Mouse (Mus musculus) adrenal gland, postnatal 14 days (tissue): ENCODE results near the gene Trpc5. TPM values are rescaled to one million over a fixed set of nuclear protein-coding genes. Genes with fewer than 3 reads are reported as not detected.
A peak's percentile ranks its signal among the peaks of the same experiment; 100 is the strongest.

Experiments used
- DNase-seq: peaks from one replicate; pipeline ENCODE4 v3.0.0; 2021; ENCODE audit warnings: mixed read lengths
- long read RNA-seq, 2 experiments: library from polyadenylated mRNA; stranded (forward); transcript quantifications; one replicate each; pipeline ENCODE4 v2.0.0; 2021
- total RNA-seq: library from RNA; stranded (reverse); gene quantifications from 2 replicates; pipeline ENCODE4 v1.2.3, GENCODE M21; 2021

Trpc5 gene
- total RNA-seq = 1.1 and 1.4 TPM in 2 replicates
- long read RNA-seq, experiment 1 = 0 reads
- long read RNA-seq, experiment 2 = 0 reads

DNA sequence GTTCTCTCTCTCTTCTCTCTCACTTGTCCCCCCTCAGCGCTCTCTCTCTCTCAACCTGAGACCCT lies at the start of gene Trpc5:
Gene Trpc5 (minus strand): TSS at position 39 of the 65 bp plus-strand sequence.
- DNase-seq = no peak

DNA sequence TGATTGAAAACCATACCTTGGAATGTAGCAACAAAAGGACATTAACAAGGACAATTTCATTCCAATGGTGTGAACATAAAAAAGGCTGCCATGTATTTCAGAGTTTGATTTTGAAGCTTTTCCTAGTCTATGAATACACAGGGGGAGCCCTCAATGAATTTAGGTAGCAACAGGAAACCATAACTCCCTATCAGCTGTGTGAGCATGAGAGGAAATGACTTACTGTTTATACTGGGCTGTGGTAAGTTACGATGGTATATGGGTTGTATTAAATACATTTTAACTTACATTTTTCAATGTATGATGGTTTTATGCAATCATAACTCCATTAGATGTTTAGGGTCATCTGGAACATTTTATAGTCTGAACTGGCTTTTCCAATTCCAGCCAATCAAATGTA lies 28.4 kb upstream of the Trpc5 start:
- no peak for DNase-seq

DNA sequence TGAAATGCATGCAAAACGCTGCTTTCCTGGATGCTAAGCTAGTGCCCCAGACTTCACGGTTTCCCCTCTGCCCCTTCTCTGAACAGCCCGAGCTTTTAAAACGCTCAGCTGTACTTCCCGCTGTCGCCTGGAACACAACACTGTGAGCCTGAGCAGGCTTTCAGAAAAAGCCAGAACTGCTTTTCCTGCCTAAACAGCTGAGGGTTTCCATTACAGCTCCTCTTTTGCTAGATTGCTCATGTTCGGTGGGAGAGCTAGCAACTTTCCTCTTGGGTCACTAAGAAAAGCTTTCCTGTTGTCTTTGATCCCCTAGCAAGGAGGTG lies 1.8 kb upstream of the Trpc5 start:
- peak; percentile 9 for DNase-seq

DNA sequence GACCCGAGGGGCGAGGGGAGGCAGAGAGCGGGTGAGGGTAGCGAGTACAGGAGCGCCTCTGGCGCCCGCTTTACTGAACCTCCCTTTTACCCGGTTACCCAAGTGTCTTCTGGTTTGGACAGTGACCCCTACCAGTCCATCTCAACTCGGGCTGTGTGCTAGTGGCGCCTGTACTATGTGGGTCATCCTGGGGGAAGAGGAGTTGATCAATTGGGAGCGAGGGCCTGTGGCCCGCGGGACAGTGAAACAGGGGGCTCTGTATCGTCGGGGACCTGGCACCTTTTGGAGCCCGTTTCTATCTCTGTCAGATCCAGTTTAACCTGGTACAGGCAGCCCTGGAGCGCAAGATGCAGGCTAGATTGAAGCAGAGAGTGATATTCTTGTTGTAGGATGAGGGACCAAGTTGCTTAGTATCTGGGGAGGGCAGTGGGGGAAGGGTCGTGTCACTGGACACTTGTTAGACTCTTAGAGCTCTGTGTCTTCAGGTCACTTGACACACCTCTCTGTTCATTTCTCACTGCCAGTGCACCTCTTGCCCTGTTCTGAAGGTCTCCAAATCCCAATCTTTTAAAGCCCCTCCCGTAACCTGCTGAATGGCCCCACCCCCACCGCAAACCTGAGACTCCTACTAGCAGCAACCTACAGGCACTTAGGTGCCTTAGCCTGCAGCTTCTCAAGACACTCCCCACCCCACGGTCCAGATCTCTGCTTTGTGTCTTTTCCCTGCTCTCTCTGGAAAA lies 1.3 kb upstream of the Trpc5 start:
- peak; percentile 3 for DNase-seq

DNA sequence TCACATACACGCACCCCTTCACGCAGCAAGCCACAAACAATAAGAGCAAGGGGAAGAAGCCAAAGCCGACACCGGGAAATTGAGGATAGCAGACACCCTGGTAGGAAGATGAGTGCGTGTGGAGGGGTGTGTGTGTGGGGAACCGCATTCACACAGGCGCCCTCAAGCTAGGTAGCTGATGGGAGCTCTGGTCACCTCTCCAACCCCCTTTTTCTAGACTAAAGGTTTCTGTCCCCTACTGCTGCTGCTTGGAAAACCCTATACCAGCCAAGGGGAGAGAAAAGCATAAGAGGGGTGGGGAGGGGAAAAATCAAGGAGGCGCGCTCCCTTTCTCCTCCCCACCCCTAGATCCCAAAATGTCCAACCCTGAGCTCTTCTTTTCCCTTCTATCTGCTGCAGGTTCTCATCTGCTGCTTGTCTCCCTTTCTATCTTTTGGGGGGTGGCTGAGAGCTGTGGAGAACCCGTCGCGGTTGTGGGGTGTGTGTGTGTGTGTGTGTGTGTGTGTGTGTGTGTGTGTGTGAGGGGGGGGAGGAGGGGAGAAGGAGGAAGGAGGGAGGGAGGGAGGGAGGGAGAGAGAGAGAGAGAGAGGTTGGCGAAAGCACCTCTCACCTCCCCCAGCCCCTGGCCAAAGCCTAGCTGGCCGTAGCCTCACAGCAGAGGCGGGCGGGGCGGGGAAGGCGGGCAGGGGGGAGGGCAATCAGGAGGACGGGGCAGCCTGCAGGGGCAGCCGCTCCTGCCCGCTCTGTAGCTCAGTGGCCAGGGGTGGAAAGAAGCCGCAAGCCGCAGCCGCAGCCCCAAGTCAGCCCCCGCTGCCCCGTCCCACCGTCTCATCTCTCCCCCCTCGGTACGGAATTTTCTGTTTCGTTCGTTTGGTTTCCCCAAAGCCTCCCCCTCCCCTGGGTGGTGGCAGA lies 483 bp upstream of the Trpc5 start, which contains the start of gene Rtl4:
Gene Rtl4 (plus strand): TSS at position 701 of the 912 bp plus-strand sequence.
- DNase-seq = peak; percentile 8

DNA sequence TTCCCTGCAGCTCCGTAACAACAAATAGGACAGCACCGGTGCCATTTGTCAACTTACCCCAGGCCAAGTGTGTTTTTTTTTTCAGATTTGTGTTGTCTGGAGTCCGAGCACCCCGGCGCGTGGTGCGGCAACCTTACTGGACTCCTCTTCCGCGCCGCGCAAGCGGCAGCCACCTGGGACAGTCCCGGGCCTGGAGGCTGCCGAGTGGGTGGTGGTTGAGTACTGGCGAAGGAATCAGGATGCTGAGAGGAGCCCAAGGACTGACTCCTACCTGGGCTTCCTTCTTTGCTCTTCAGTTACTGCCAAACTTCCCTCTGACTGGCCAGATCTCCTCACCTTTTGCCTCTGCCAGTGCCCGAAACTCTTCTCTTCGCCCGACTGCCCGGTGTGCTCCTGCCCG lies 238 bp downstream of the Trpc5 start:
- DNase-seq = peak; percentile 7

DNA sequence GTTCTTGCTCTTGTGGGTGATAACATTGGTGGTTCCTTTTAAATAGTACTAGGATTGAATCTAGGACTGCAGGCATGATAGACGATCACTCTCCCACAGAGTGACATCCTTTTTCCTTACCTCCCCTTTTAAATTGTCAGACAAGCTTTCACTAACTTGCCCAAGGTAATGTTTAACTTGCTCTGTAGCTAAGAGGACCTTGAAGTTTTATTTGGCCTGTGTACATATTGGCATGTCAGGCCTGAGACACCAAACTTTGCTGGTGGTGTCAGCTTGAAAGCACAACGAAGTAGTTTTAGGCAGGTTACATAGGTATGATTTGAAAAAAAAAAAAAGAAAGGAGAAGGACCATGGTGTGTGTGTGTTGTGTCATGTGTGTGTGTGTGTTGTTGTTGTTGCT lies 35.8 kb downstream of the Trpc5 start:
- DNase-seq = no peak

DNA sequence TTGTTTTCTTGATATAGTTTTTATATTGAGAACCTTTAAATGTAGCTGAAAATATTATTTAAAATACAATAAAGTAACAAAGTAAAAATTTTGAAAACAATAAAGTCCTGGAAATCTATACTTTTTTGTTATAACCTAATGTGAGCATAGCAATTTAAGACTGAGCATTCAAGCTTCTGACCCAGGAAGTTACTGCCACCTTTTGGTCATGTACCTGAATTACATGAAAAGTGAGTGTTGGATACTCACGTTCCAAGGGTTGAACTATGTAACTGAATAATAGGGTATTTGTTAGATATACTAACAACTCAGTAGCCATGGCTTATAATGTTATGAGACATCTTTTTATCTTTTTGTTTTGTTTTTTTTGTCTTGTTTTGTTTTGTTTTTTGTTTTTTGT lies 42.6 kb downstream of the Trpc5 start:
- peak; percentile 9 for DNase-seq

DNA sequence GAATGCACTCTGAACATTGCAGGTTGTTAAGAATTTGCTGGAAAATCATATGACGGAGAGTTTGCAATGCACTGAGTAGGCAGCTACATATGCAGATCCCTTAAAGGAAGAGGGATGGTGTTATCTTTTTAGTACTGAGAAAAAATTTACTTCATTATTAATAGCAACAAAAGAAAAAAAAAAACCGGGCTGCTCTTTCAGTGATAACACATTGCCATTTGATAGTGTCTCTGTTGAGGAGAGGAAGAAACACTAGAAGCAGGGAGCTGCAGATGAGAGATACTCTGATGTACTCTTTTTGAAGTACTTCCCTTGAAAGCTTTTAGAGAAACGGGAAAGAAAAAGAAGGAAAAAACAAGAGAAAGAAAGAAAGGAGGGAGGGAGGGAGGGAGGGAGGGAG lies 43.2 kb downstream of the Trpc5 start:
- no peak for DNase-seq

DNA sequence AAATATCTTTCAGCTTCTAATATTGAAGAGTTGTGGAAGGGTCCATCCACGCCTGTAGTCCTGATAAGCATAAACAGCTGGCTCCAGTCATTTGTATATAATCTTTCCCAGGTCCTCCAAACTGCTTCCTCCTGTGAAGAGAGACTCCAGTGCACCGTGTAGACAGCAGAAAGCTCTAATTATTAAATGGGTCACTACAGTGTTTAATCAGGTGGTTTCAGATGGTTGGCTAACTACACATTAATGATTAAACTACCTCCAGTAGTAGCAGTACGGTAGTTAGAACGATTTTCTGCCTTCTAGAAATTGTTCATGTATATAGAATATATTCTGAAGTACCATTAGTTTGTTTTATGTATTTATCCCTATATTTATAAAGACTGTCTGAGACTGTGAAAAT lies 75.2 kb downstream of the Trpc5 start:
- no peak for DNase-seq

DNA sequence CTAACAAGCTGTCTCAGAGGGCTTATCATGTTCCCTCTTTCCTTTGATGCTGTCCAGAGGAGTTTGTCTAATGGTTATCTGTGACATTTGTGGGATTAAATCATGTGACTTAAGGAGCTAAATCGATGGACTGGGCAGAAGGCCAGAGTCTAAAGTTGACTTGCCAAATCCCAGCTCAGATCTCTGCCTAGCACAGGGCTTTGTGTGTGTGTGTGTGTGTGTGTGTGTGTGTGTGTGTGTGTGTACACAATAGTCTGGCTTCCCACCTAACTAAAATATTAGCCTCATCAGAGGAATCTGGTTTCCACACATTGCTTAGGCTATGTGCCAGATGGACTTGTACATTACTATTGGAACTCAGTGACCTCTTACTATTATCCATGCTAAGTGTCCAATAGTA lies 151.5 kb downstream of the Trpc5 start:
- DNase-seq = no peak

DNA sequence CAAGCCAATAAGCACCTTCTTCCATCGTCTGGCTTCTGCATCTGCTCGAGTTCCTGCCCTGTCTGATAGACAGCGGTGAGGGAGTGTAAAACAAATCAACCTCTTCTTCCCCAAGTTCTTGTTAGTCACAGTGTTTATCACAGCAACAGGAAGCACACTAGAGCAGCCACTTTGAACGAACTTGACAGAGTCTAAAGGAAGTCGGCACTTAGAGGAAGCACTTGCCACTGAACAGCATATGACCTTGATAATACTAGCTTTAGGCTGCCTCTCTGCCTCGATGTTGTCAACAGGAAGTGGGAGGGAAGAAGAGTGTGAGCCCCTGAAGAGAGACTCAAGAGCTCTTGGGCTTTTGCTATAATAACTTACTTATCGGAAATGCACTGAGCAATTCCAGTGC lies 161.9 kb downstream of the Trpc5 start:
- DNase-seq = no peak

DNA sequence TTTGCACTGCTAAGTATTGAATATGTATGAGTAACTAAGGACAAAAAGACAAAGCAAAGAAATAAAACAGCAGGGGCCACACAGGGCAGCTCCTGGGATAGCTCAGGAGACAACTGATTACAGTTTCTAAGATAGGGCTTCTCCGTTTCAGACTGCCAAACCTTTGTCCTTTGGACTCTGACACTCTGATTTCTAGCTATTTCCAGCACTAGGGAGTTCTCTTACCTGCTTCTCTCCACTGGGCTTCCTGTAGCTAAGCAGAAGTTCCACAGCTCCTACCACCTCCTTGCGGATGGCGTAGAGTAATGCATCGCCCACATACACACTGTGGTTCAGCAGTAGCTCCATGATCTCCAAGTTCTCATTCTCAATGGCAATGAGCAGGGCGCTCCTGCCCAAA lies 164.7 kb downstream of the Trpc5 start:
- no peak for DNase-seq

DNA sequence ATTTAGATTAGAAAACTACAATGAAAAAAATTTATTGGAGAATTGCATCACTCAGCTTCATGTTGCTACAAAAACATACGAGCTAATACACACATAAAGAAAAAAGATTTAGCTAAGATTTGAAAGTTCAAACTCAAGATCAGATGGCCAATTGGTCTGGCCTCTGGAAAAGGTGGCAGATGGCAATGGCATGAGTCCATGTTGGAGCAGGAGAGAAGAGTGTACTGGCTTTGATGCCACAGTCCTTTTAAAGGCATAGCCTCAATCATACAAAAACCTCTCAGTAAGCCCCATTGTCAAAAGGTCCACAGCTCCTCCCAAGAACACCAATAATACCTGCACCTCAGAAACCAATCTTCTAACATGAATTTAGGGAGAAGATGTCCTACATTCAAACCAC lies 196.6 kb downstream of the Trpc5 start:
- no peak for DNase-seq

DNA sequence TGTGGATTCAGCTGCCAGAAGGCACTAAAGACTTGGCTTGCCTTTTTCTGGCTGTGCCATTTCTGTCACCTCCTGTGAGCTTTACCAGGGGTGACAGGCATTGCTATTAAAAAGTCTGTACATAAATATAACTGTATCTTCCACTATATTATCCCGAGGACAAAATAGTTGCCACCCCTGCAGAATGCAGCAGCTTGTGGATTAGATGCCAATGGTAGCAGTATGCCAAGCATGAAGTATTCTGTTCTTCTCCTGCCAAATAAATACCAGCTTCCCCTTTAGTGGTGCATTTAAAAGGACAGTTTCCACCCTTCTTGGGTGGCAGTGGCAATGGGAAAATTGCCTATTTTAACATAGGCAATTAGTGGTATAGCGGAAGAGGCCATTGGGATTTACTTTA lies 223.6 kb downstream of the Trpc5 start:
- DNase-seq = no peak

DNA sequence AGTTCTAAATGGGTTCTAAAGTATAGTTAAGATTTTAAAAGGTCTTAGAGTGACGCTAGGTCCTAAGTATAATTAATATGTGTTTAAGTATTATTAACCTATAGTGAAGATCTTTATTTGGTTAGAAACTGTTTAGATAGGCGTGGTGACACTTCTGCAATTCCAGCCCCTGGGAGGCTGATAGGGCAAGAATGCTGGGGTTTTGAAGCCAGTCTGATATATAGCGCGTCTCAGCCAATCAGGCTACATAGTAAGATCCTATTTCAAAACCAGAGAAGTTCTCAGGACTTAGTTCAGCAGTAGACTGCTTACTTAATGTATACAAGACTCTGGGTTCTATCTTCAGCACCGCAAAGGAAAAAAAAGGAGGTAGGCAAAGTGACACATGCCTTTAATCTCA lies 231.7 kb downstream of the Trpc5 start, which contains the start of gene Trpc5os:
Gene Trpc5os (plus strand): TSS at position 301 of the 400 bp plus-strand sequence.
- no peak for DNase-seq

DNA sequence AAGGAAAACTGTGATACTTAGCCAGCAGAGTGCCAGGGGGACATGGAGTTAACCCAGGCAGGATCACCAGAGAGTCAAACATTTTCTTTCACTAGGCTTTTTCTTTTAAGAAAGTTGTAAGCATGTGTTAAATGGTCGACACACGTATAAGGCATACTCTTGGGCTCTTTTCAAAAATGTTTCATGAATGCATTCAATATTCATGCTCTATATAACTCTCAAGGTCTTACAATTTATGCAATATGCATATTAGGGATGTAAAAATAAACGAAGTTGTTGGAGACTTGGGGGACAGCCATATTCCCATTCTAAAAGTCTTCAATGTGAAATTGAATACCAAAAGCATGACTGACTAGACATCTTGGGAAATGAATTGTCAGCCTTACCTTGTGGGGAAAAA lies 264.1 kb downstream of the Trpc5 start:
- DNase-seq = no peak

DNA sequence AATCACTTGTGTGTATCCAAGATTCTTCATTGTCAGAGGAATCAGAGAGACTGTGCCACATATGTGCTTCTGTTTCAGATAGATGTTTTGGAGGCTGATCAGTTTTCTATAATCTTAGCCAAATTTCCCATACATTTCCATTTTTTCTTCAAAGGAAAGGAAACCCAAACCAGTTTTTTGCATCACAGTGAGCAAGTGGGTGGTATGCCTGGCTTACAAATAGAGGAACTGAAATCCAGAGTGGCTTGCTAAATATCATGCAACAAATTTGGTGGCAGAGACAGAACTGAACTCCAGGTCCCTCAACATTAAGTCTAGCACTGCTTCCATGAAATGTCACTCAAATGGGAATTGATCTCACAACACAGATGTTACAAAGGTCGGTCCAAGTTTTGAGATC lies 266.9 kb downstream of the Trpc5 start:
- DNase-seq = no peak

DNA sequence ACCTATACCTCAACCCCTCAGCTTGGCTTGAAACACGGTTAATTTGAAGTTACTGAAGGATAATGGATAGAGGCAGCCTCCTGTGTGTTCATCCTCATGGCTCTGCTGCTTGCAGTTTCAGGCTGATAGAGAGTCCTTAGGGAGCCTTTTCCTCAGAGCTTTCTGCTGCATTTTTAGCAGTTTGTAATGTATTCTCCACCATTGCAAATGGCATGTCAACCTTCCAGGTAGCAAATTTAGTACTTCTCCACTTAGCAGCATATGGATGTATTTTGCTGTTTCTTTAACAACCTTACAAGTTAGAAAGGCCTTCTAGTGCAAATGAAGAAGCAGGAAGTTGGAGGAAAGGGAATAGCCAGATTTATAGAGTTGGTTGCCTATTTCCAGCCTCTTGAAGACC lies 267.7 kb downstream of the Trpc5 start:
- DNase-seq = no peak

DNA sequence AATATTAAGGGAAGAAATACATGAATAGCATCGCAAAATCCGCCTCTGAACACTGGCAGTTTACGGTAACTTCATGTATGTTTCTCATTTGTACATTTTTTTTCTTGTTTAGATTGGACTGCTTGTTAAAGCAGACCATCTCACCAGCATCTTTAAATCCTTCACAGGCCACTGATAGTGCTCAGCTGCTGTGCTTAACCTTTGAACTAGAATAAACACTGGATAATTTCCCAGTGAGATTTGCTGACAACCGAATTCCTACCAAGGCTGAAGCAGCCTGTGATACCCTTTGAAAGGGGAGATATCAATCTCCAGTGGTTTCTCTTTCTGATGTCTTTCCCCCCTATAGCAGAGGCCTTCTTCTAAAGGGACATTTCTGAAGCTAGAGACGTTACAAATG lies 279.9 kb downstream of the Trpc5 start:
- no peak for DNase-seq

DNA sequence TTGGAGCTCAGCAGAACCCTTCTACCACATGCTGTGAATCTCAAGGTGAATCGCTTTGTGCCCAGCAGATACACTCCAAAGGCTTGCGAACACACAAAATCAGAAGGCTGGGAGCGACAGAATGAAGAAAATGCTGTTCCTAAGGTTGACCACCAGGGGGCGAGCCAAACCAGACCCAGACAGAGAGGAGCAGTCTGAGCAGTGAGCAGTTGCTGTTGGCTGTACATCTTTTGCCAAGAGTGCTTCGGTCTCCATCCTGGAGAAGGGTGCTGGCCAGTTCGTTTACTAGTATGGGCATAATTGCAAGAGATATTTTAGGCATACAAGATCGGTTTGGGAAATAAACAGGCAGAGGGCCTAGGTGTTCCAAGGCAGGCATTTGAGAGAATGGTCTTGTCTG lies 284.5 kb downstream of the Trpc5 start:
- peak; percentile 67 for DNase-seq

DNA sequence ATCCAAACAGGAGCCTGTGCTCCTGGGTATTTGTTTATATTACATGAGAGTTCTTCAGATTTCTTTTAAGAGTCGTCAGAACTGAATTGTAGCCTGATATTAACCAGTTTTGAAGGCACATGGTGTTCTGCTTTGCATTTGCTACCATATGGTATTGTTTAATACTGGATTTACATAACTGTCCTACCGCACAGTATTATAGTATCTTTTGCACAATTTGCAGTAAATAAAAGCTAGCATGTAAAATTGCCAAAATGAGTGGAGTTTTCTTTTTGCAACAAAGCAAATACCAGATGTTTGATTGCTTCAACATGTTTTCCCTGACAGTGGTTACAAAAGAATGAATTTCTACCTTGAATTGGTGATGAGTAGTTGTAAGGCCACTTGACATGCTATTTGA lies 313.8 kb downstream of the Trpc5 start:
- no peak for DNase-seq

DNA sequence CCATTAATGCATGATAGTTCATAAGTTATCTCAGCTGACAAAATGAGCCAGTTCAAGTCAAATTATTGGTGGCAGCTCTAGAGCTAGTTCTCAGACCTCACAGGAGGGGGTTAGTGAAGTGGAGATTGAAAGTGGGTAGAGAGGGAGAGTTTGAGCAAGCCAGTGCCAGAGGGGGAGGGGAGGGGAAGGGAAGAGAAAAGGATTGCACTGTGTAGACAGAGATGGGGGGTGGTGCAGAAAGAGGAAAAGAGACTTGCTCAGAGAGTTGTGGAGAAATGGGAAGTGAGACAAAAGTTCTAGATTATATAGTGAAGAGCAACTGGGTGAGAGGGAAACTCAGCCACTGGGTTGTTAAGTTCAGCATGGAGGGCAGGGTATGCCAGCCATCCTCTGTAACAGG lies 349.6 kb downstream of the Trpc5 start:
- DNase-seq = no peak

DNA sequence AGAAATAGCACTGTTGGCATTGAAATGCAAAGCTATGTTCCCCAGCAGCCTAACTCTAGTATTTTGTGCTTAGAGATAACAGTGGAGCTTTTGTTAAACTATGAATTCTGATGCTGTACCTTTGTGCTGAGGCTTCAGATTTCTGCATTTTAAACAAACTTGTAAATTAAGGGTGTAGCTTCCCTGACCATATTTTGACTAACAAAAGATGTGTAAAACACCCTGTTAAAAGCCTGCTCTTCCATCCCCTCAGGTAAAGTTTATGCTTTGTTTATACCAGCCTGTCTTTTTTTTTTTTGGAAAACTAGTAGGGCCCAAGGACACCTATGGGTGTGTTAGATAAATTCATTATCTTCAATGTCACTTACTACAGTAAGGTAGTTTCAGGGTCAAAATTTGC lies 350.0 kb downstream of the Trpc5 start:
- no peak for DNase-seq
